Mouse (Mus musculus): Measurements from ENCODE around the gene Grin2c. TPM values are rescaled to one million over a fixed set of nuclear protein-coding genes. Genes with fewer than 3 reads are reported as not detected.

Gene Grin2c
- polyA plus RNA-seq, 1 experiment, result not detected

DNA sequence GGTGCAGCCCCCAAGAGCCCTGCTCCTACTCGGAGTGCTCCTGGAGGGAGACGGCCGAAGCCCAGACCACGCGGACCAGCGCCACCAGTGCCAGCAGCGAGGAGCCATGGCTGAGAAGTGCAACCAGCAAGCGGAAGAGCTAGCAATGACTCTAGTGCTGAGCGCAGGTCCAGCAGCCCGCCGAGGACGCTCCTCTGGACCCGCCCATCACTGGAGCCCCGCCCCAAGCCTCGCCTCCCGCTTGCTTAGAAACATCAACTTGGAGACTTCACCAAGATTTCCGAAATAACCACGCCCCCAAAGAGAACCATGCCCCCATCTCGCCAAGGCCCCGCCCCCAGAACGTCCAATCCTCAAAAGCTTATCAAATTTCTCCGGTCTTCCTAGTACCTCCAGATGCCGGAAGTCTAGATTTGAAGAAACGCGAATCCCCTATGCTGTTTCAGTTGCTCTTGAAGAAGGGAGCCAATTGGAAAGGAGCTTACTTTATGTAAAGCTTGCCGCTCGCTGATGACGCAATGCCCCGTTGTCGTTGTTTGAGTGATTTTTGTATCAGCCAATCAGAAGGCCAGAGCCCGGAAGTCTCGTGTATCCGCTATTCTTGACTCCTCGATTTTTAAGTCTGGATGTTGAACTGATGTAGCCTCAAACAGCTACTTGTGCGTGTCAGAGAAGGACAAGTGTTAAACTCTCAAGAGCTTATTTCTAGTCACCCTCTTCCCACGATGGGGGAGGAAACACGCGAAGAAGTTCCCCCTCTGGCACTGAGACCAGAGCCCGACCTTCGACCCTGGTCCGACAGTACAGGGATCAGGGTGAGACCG, 9.9 kb upstream of the Grin2c start, which contains the start of gene Fdxr:
Gene Fdxr, minus strand, starts transcription at position 271 of the 824 bp plus-strand sequence.
- Histone ChIP-seq H3K36me3 (replicated peaks; ENCODE audit: low read length) (peaks cover 24% of the 10 kb centered on the region), H3K27me3 (replicated peaks) (no peaks in the 10 kb centered on the region), H3K9me3 (no peaks in the 10 kb centered on the region), H3K4me1 (peaks cover 68% of the 10 kb centered on the region), H3K4me3 (replicated peaks) (peak within 1 kb of the TSS; percentile 95)
- TF ChIP-seq GATA1 (IDR thresholded peaks at IDR 0.05; ENCODE audit: borderline replicate concordance, low read length), result peak; percentile 19; the same call in 1 of the 3 replicates
- 0 out of 2 replicates have a peak, but pooled peaks have one; percentile 14 for TF ChIP-seq FLI1 (IDR thresholded peaks at IDR 0.05; ENCODE audit: low read length)

GRCm38 (mm10) chr11:115275954-115276353, 8.9 kb upstream of the Grin2c start:
- no peaks in the 10 kb centered on the region for H3K27me3 ChIP-seq (replicated peaks)
- peak overlapping the region; percentile 95 for H3K4me3 ChIP-seq (replicated peaks)
- peaks cover 60% of the 10 kb centered on the region for H3K4me1 ChIP-seq
- H3K9me3 ChIP-seq, result no peaks in the 10 kb centered on the region
- TF ChIP-seq GATA1 (IDR thresholded peaks at IDR 0.05; ENCODE audit: borderline replicate concordance, low read length) (no peak), FLI1 (IDR thresholded peaks at IDR 0.05; ENCODE audit: low read length) (no peak)
- H3K36me3 ChIP-seq (replicated peaks; ENCODE audit: low read length), result peaks cover 34% of the 10 kb centered on the region

GRCm38 (mm10) chr11:115275509-115275908, 8.5 kb upstream of the Grin2c start:
- peaks cover 60% of the 10 kb centered on the region for H3K4me1 ChIP-seq

GRCm38 (mm10) chr11:115274771-115275170, 7.7 kb upstream of the Grin2c start:
- H3K4me1 ChIP-seq, result peaks cover 60% of the 10 kb centered on the region
- no peaks in the 10 kb centered on the region for H3K9me3 ChIP-seq
- H3K27me3 ChIP-seq (replicated peaks), result no peaks in the 10 kb centered on the region
- no peak overlapping the region for H3K4me3 ChIP-seq (replicated peaks)
- TF ChIP-seq FLI1 (IDR thresholded peaks at IDR 0.05; ENCODE audit: low read length), result no peak
- no peak for TF ChIP-seq GATA1 (IDR thresholded peaks at IDR 0.05; ENCODE audit: borderline replicate concordance, low read length)
- H3K36me3 ChIP-seq (replicated peaks; ENCODE audit: low read length), result peaks cover 43% of the 10 kb centered on the region

More at GRCm38 (mm10) chr11:115275509-115275908, 8.5 kb upstream of the Grin2c start:
- Histone ChIP-seq H3K9me3 (no peaks in the 10 kb centered on the region), H3K27me3 (replicated peaks) (no peaks in the 10 kb centered on the region), H3K4me3 (replicated peaks) (peak overlapping the region; percentile 95), H3K36me3 (replicated peaks; ENCODE audit: low read length) (peaks cover 39% of the 10 kb centered on the region)
- TF ChIP-seq FLI1 (IDR thresholded peaks at IDR 0.05; ENCODE audit: low read length) (no peak), GATA1 (IDR thresholded peaks at IDR 0.05; ENCODE audit: borderline replicate concordance, low read length) (no peak)

- no peaks in the 10 kb centered on the region for H3K9me3 ChIP-seq
- TF ChIP-seq GATA1 (IDR thresholded peaks at IDR 0.05; ENCODE audit: borderline replicate concordance, low read length), result no peak
- no peak for TF ChIP-seq FLI1 (IDR thresholded peaks at IDR 0.05; ENCODE audit: low read length)
- H3K4me3 ChIP-seq (replicated peaks), result no peak overlapping the region
- peaks cover 49% of the 10 kb centered on the region for H3K36me3 ChIP-seq (replicated peaks; ENCODE audit: low read length)
- H3K4me1 ChIP-seq, result peaks cover 56% of the 10 kb centered on the region
- H3K27me3 ChIP-seq (replicated peaks), result no peaks in the 10 kb centered on the region
These were observed 7.1 kb upstream of the Grin2c start for GRCm38 (mm10) chr11:115274178-115274577.

DNA sequence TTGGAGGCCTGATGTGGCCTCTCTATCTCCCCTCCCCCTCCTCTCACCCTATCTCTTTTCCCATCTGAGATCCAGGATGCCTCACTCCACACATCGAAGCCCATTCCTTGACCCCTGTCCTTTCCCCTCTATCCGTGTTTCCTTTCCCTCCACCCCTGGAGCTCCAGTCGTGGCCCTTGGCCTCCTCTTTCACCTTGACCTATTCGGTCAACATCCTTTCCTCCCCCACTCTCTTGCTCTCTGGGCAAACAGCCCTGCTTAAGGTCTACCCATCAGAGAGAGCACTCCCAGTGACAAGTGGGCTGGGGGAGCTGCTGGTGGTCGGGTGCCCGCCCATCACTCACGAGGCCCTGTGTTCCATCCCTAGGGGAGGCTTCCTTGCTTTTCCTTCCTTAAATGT, 6.7 kb upstream of the Grin2c start:
- Histone ChIP-seq H3K4me1 (peaks cover 52% of the 10 kb centered on the region), H3K36me3 (replicated peaks; ENCODE audit: low read length) (peaks cover 53% of the 10 kb centered on the region), H3K9me3 (no peaks in the 10 kb centered on the region), H3K27me3 (replicated peaks) (peaks cover 3% of the 10 kb centered on the region), H3K4me3 (replicated peaks) (no peak overlapping the region)
- no peak for TF ChIP-seq GATA1 (IDR thresholded peaks at IDR 0.05; ENCODE audit: borderline replicate concordance, low read length)
- TF ChIP-seq FLI1 (IDR thresholded peaks at IDR 0.05; ENCODE audit: low read length), result no peak

DNA sequence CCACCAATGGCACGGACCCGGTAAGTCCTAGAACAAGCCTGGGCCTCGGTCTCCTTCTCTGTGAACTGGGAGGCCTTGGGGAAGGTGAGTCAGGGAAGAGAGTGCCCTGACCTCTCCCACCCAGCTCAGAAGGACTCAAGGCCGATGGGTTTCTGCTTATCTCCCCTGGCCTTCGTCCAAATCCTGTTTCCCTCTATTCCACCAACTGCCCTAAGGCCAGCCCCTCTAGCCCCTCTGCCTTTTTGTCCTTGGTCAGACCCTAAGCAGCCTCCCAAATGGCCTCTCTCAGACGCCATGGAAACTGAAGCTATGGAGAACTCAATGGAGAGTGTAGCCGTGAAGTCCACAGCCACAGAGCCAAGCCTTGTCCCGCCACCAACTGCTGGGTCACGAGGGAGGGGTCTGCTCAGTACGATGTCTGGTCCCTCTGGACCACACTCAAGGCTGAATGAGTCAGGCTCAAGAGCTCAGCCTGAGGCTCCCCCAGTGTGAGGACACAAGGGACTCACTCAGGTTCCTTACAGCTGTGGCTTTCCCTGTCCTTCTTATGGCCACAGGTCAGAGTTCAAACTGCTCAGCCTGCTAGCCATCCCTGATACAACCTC, 6.0 kb upstream of the Grin2c start:
- peaks cover 11% of the 10 kb centered on the region for H3K27me3 ChIP-seq (replicated peaks)
- H3K4me1 ChIP-seq, result peaks cover 44% of the 10 kb centered on the region
- no peak for TF ChIP-seq FLI1 (IDR thresholded peaks at IDR 0.05; ENCODE audit: low read length)
- TF ChIP-seq GATA1 (IDR thresholded peaks at IDR 0.05; ENCODE audit: borderline replicate concordance, low read length), result no peak
- no peaks in the 10 kb centered on the region for H3K9me3 ChIP-seq
- no peak overlapping the region for H3K4me3 ChIP-seq (replicated peaks)
- H3K36me3 ChIP-seq (replicated peaks; ENCODE audit: low read length), result peaks cover 60% of the 10 kb centered on the region

DNA sequence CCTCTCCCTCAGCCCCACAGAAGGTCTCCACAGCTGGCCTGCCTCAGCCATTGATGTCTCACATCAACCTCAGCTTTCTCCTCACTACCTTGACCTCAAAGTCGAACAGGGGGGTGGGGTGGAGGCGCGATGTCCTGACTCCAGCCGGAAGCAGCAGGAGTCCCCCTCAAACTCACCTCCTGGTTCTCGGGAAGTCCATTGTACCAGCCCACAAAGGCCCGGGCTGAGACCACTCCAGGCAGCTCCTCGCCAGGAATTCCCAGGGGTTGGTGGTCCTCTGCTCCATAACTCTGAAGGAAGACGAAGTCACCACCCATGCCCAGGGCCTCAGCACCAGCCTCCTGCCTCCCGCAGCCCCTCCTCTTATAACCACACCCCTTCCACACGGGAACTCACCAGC, 4.4 kb upstream of the Grin2c start:
- H3K36me3 ChIP-seq (replicated peaks; ENCODE audit: low read length), result peaks cover 63% of the 10 kb centered on the region
- no peaks in the 10 kb centered on the region for H3K9me3 ChIP-seq
- H3K27me3 ChIP-seq (replicated peaks), result peaks cover 26% of the 10 kb centered on the region
- H3K4me1 ChIP-seq, result peaks cover 46% of the 10 kb centered on the region
- TF ChIP-seq GATA1 (IDR thresholded peaks at IDR 0.05; ENCODE audit: borderline replicate concordance, low read length), result no peak
- no peak for TF ChIP-seq FLI1 (IDR thresholded peaks at IDR 0.05; ENCODE audit: low read length)
- no peak overlapping the region for H3K4me3 ChIP-seq (replicated peaks)

GRCm38 (mm10) chr11:115271052-115271451, 4.0 kb upstream of the Grin2c start:
- TF ChIP-seq FLI1 (IDR thresholded peaks at IDR 0.05; ENCODE audit: low read length), result no peak
- no peak for TF ChIP-seq GATA1 (IDR thresholded peaks at IDR 0.05; ENCODE audit: borderline replicate concordance, low read length)
- peaks cover 30% of the 10 kb centered on the region for H3K27me3 ChIP-seq (replicated peaks)
- H3K4me1 ChIP-seq, result peaks cover 46% of the 10 kb centered on the region
- no peak overlapping the region for H3K4me3 ChIP-seq (replicated peaks)
- H3K36me3 ChIP-seq (replicated peaks; ENCODE audit: low read length), result peaks cover 63% of the 10 kb centered on the region
- H3K9me3 ChIP-seq, result no peaks in the 10 kb centered on the region
